Mouse (Mus musculus): ENCODE data around the gene Bclaf1. TPM values are rescaled to one million over a fixed set of nuclear protein-coding genes. Genes with fewer than 3 reads are reported as not detected.

Bclaf1 gene
- 117 and 124 TPM in 2 replicates for polyA plus RNA-seq (2015; fragmentation: Nextera tagmentation; extraction: Ambion mirVana)

DNA sequence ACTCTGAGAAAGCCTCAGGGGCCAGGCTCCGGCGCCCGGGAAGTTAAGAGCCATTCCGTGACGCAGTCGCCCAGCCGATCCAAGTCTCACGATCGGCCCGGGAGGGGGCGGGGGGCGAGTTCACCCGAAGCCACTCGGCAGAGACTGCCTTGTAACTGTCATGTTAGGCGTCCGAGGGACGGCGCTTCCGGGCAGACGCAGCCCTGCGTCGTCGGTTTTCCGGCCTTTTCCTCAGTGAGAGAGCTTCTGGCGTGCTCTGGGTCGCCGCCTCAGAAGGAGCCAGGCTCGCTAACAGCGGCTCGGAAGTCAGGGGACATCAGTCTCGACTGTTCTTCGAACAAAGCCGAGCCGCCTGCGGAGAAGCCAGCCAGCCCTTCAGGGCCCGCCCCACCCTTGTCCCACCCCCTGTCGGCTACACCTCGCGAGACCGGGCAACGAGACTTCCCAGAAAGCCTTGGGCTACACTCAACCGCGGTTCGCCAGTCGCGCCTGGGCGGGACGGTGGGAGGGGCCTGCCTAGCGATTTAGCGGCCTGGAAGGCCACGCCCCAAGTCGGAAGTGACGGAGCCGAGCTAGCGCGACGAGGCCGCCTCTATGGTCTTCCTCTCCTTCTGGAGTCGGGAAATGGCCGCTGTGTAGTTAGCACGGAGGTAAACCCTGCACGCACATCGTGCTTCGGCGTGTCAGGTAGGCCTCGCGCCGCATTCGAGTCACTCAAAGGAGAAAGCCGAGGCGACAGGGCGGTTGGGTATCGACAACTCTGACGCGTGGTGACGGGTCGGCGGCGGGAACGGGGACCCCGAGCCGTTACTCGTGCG lies at the start of gene Bclaf1:
Bclaf1 (plus strand) TSS at position 552 of the 818 bp plus-strand sequence.
- Histone ChIP-seq H3K27ac (peak within 1 kb of the TSS; percentile 99), H3K4me1 (peaks cover 18% of the 10 kb centered on the region; the same call in 1 of the 2 replicates), H3K4me2 (peak within 1 kb of the TSS; percentile 66), H3K9me3 (no peaks in the 10 kb centered on the region), H3K4me3 (peak within 1 kb of the TSS; percentile 93), H3K27me3 (no peaks in the 10 kb centered on the region), H3K36me3 (no peaks in the 10 kb centered on the region), H3K9ac (peak within 1 kb of the TSS; percentile 95)
- WGBS, result under 1% methylated on average over 83 of the region's 84 CpGs
- ATAC-seq (ENCODE audit: borderline replicate concordance, extremely low read depth, low FRiP score, low TSS enrichment), result peak; percentile 99

DNA sequence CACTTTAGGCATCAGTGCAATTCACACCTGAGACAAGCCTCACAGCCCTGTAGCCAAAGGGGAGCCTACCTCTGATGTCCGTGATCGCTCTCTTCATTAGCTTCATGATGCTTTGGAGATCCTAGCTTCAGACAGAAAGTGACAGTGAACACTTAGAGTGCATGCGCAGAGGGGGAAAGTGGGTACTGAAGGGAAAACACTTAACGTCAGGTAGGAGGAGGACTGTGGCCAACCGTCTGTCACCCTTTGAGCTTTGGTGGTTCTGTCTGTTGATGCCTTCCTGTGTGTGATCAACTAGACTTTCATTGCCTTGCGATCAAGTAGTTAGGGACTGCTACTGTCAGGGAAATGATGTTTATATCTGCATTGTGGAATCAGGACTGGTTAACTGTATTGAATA lies 49.4 kb upstream of the Bclaf1 start:
- Histone ChIP-seq H3K27me3 (no peaks in the 10 kb centered on the region), H3K9me3 (no peaks in the 10 kb centered on the region), H3K9ac (no peak overlapping the region), H3K4me2 (no peak overlapping the region), H3K27ac (no peak overlapping the region), H3K4me3 (no peak overlapping the region), H3K36me3 (no peaks in the 10 kb centered on the region), H3K4me1 (no peaks in the 10 kb centered on the region)
- 75% methylated on average over 6 of the region's 6 CpGs for WGBS
- ATAC-seq (ENCODE audit: borderline replicate concordance, extremely low read depth, low FRiP score, low TSS enrichment), result no peak

GRCm38 (mm10) chr10:20264479-20264878 lies 47.8 kb upstream of the Bclaf1 start:
- H3K36me3 ChIP-seq, result no peaks in the 10 kb centered on the region
- no peak overlapping the region for H3K4me2 ChIP-seq
- H3K4me3 ChIP-seq, result no peak overlapping the region
- H3K27ac ChIP-seq, result no peak overlapping the region
- no peak overlapping the region for H3K9ac ChIP-seq
- no peaks in the 10 kb centered on the region for H3K4me1 ChIP-seq
- whole genome bisulfite sequencing, result 90% methylated on average over 7 of the region's 7 CpGs
- no peaks in the 10 kb centered on the region for H3K9me3 ChIP-seq
- H3K27me3 ChIP-seq, result no peaks in the 10 kb centered on the region
- no peak for ATAC-seq (ENCODE audit: borderline replicate concordance, extremely low read depth, low FRiP score, low TSS enrichment)

DNA sequence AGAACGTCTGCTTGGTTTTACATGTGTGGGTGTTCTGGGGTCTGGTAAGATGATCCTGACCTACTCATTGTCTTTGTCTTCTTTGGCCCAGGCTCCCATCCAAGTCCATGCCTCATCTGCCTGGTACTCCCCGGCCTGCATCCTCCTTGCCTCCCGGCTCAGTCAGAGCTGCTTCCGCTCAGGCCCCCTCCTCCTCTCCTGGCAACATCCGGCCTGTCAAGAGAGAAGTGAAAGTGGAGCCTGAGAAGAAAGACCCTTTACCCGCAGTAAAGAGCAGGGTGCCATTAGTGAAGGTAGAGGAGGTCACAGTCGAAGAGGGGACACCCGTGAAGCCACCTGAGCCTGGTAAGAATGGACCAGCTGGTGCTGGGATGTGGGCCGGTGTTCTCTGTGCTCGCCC lies 45.2 kb upstream of the Bclaf1 start:
- no peaks in the 10 kb centered on the region for H3K36me3 ChIP-seq
- H3K27ac ChIP-seq, result no peak overlapping the region
- ATAC-seq (ENCODE audit: borderline replicate concordance, extremely low read depth, low FRiP score, low TSS enrichment), result no peak
- no peak overlapping the region for H3K4me3 ChIP-seq
- no peak overlapping the region for H3K9ac ChIP-seq
- H3K4me2 ChIP-seq, result peak overlapping the region; percentile 28; the same call in 1 of the 2 replicates
- no peaks in the 10 kb centered on the region for H3K27me3 ChIP-seq
- H3K9me3 ChIP-seq, result no peaks in the 10 kb centered on the region
- 61% methylated on average over 10 of the region's 10 CpGs for WGBS
- H3K4me1 ChIP-seq, result no peaks in the 10 kb centered on the region

DNA sequence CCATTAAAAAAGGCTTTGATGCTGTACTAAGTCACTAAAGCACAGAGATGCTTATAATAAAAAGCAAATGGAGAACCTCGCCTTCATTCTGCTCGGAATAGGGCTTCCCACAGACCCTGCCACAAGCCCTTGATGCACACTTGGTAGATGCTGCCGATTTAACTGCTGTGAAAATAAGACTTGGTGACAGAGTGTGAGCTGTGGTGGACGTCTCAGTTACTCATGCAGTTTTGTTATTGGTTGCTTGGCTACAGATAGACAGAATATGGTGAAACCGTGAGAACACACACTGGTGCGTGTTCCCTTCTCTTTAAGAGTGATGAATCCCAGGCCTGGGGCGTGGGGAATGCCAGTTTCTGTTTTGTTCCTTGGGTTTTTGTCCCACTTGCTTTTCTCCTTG lies 43.3 kb upstream of the Bclaf1 start:
- Histone ChIP-seq H3K27me3 (no peaks in the 10 kb centered on the region), H3K9me3 (no peaks in the 10 kb centered on the region), H3K27ac (no peak overlapping the region), H3K36me3 (no peaks in the 10 kb centered on the region), H3K4me1 (no peaks in the 10 kb centered on the region), H3K9ac (no peak overlapping the region), H3K4me2 (no peak overlapping the region), H3K4me3 (no peak overlapping the region)
- WGBS, result 70% methylated on average over 7 of the region's 7 CpGs
- no peak for ATAC-seq (ENCODE audit: borderline replicate concordance, extremely low read depth, low FRiP score, low TSS enrichment)

GRCm38 (mm10) chr10:20272380-20272779 lies 39.9 kb upstream of the Bclaf1 start:
- ATAC-seq (ENCODE audit: borderline replicate concordance, extremely low read depth, low FRiP score, low TSS enrichment), result no peak
- Histone ChIP-seq H3K9me3 (no peaks in the 10 kb centered on the region), H3K9ac (no peak overlapping the region), H3K4me1 (no peaks in the 10 kb centered on the region), H3K36me3 (no peaks in the 10 kb centered on the region), H3K4me2 (no peak overlapping the region), H3K27ac (no peak overlapping the region), H3K27me3 (no peaks in the 10 kb centered on the region), H3K4me3 (no peak overlapping the region)
- 85% methylated on average over 5 of the region's 5 CpGs for WGBS

DNA sequence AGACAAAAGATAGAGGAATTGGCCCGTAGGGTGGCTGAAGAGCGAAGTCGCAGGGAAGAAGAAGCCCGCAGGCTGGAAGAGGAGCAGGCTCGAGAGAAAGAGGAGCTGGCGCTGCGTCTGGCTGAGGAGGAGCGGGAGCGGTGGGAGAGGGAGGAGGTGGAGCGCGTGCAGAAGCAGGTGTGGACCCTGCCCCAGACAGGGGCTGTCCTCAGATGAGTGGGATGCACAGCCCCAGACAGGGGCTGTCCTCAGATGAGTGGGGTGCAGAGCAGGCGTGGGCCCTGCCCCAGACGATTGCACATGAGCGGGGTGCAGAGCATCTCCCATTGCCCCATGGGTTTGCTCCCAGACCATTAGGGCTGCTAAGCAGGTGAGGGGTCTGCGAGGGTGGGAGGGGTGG lies 39.0 kb upstream of the Bclaf1 start:
- no peak overlapping the region for H3K4me2 ChIP-seq
- H3K9ac ChIP-seq, result no peak overlapping the region
- H3K9me3 ChIP-seq, result no peaks in the 10 kb centered on the region
- H3K4me1 ChIP-seq, result no peaks in the 10 kb centered on the region
- 64% methylated on average over 15 of the region's 15 CpGs for WGBS
- no peak overlapping the region for H3K27ac ChIP-seq
- no peaks in the 10 kb centered on the region for H3K36me3 ChIP-seq
- no peak for ATAC-seq (ENCODE audit: borderline replicate concordance, extremely low read depth, low FRiP score, low TSS enrichment)
- no peak overlapping the region for H3K4me3 ChIP-seq
- H3K27me3 ChIP-seq, result no peaks in the 10 kb centered on the region

- Histone ChIP-seq H3K9ac (no peak overlapping the region), H3K9me3 (no peaks in the 10 kb centered on the region), H3K27ac (no peak overlapping the region), H3K4me1 (no peaks in the 10 kb centered on the region), H3K27me3 (no peaks in the 10 kb centered on the region), H3K36me3 (no peaks in the 10 kb centered on the region), H3K4me3 (no peak overlapping the region), H3K4me2 (no peak overlapping the region)
- ATAC-seq (ENCODE audit: borderline replicate concordance, extremely low read depth, low FRiP score, low TSS enrichment), result no peak
- WGBS, result 82% methylated on average over 9 of the region's 9 CpGs
Measured at GRCm38 (mm10) chr10:20274022-20274421, 38.2 kb upstream of the Bclaf1 start.

DNA sequence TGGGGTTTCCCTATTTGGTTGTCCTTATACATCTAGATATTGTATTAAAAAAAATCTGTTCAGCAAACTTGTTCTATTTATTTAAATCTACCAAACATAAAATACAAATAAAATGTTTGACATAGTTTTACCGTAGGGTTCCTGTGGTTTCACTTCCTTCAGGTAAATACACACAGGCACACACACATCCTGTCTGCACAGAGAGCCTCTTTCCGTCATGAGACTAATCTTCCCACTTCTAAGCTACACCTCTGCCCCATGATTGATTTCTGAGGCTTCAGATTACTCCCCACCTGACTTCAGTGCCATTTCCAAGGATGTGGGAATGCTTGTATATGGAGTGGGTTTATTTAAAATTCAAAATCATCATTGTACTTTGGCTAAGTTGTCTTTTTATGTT lies 30.8 kb upstream of the Bclaf1 start:
- no peaks in the 10 kb centered on the region for H3K27me3 ChIP-seq
- no peaks in the 10 kb centered on the region for H3K36me3 ChIP-seq
- no peak overlapping the region for H3K4me3 ChIP-seq
- H3K4me2 ChIP-seq, result no peak overlapping the region
- no peak overlapping the region for H3K9ac ChIP-seq
- H3K9me3 ChIP-seq, result no peaks in the 10 kb centered on the region
- 29% methylated on average over 2 of the region's 2 CpGs for WGBS
- ATAC-seq (ENCODE audit: borderline replicate concordance, extremely low read depth, low FRiP score, low TSS enrichment), result no peak
- H3K4me1 ChIP-seq, result peaks cover 19% of the 10 kb centered on the region; the same call in 1 of the 2 replicates
- no peak overlapping the region for H3K27ac ChIP-seq

DNA sequence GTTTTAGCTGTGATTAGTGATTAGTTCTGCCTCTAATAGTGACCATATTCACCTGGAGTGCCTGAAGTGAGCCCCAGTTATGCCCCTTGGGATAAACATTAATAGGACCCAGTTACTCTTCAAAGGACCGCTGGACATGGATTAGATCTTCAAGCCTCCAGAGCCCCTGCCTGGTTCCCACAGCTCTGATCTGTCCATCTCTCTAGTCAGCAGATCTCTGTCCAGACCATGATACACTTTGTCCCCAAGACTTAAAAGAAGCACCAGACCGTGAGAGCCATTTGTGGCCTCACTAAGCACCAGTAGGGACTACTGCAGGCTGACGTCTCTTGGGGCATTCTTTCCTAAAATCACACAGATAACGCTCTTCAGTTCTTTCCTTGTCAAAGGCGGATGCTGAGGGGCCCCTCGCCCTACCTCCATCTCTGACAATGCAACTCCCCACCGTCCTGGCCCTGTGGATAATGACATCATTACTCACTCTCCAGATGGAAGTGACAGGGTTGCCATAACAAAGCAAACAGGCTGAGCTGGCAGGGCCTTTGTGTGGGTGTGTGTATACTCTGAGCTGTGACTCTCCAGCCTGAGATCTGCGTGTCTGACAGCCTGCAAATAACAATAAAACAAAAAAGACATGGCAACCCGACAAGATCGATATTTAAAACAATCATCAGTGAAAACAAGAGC lies 26.8 kb upstream of the Bclaf1 start:
- Histone ChIP-seq H3K9ac (no peak overlapping the region), H3K9me3 (no peaks in the 10 kb centered on the region), H3K4me3 (no peak overlapping the region), H3K27me3 (no peaks in the 10 kb centered on the region), H3K4me1 (peaks cover 22% of the 10 kb centered on the region; the same call in 1 of the 2 replicates), H3K4me2 (no peak overlapping the region), H3K36me3 (no peaks in the 10 kb centered on the region), H3K27ac (no peak overlapping the region)
- 12% methylated on average over 10 of the region's 10 CpGs for WGBS
- peak; percentile 68; the same call in 1 of the 2 replicates for ATAC-seq (ENCODE audit: borderline replicate concordance, extremely low read depth, low FRiP score, low TSS enrichment)

- WGBS, result 33% methylated on average over 15 of the region's 15 CpGs
- no peak for ATAC-seq (ENCODE audit: borderline replicate concordance, extremely low read depth, low FRiP score, low TSS enrichment)
- Histone ChIP-seq H3K27ac (no peak overlapping the region), H3K4me2 (0 out of 2 replicates have a peak overlapping the region, but pooled peaks have one; percentile 6), H3K9ac (no peak overlapping the region), H3K4me3 (no peak overlapping the region), H3K4me1 (peaks cover 20% of the 10 kb centered on the region; the same call in 1 of the 2 replicates), H3K27me3 (no peaks in the 10 kb centered on the region), H3K9me3 (no peaks in the 10 kb centered on the region), H3K36me3 (no peaks in the 10 kb centered on the region)
Measured at GRCm38 (mm10) chr10:20285994-20286836, 26.1 kb upstream of the Bclaf1 start.
